In the genomic region with DNA sequence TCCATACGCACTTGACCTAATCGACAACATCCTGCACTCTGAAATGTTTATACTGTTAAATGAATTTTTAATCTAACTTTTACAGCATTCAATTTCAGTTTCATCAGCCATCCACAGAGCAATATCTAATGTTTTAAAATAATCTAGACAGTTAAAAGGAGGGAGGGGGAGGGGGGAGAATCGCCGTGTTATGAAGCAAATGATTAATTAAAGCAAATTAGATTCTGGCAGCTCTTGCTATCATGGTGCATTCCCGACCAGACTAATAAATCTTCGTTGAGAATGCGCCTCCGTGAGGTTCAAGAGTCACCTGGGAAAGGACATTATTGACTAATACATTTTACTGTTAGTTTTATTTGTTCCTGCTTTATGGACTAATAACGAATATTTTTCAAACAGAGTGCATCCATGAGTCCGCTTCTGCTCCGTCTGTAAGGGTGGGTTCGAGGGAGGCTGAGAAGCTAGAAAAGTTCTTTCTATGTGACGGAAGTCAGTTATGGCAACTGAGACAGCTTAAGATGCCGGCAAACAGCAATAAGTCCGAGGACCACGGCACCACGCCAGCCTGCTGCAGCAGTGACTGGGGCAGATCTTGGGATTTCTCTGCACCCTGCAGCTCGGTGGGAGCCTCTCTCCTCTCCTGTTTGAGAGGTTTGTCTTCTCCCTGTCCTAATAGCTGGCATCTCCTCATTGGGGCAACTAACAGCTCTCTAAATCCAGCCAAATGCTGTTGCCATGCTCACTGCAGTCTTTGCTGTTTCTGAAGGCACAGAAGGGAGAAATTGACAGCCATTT, we compare ENCODE assay signal across 9 mouse cellular contexts.
DNase-seq lines count a peak whose midpoint lies in the region; ATAC-seq and TF ChIP-seq lines count a peak whose summit lies in the region.
"Had no signal": no experiment of that assay in that cellular context is flagged by ENCODE, and none has a peak within 500 bp of the region (broad histone marks: within the 10 kb centered on the region; RNA-seq: fewer than 3 reads in every experiment).

No protein-coding gene starts in this region.

- TF ChIP-seq EP300 in stomach, postnatal 0 days (optimal IDR thresholded peaks at IDR 0.05), result no peak

- no peak overlapping the region for H3K9ac ChIP-seq in hindbrain, embryonic 13.5 days
- H3K9ac ChIP-seq in hindbrain, embryonic 11.5 days (ENCODE audit: low read depth, low read length), result no peak overlapping the region
- H3K9ac ChIP-seq in midbrain, embryonic 11.5 days (ENCODE audit: low read length), result no peak overlapping the region
- no peak overlapping the region for H3K9ac ChIP-seq in stomach, postnatal 0 days (ENCODE audit: low read length)
- H3K9ac ChIP-seq: embryonic facial prominence, embryonic 13.5 days had no signal

- H3K4me3 ChIP-seq in hindbrain, embryonic 13.5 days, result no peak overlapping the region
- H3K4me3 ChIP-seq in hindbrain, embryonic 11.5 days (ENCODE audit: low read depth, low read length), result no peak overlapping the region
- H3K4me3 ChIP-seq in midbrain, embryonic 11.5 days (ENCODE audit: low read depth, low read length), result no peak overlapping the region
- H3K4me3 ChIP-seq in stomach, postnatal 0 days (ENCODE audit: low read depth, low read length), result no peak overlapping the region
- H3K4me3 ChIP-seq: embryonic facial prominence, embryonic 13.5 days had no signal

- DNase-seq in hindbrain, embryonic 11.5 days (ENCODE audit: low spot score), result no peak
- DNase-seq in right cerebral cortex, postnatal 10 days (ENCODE audit: low spot score in 2 of 2), result peak; percentile 48 to 50
- no peak for DNase-seq in right cerebral cortex, postnatal 36 days (ENCODE audit: low spot score in 2 of 2)
- DNase-seq in midbrain, embryonic 11.5 days (ENCODE audit: low spot score, missing footprints), result peak; percentile 85
- DNase-seq in stomach, postnatal 0 days (ENCODE audit: low spot score), result no peak
- DNase-seq in adrenal gland, postnatal 4 days (ENCODE audit: low spot score in 2 of 2), result no peak
- DNase-seq in lung, postnatal 10 days, result no peak

- TF ChIP-seq CTCF in stomach, postnatal 0 days (IDR thresholded peaks at IDR 0.05; ENCODE audit: low read depth), result no peak

- H3K4me2 ChIP-seq in hindbrain, embryonic 13.5 days, result peak overlapping the region; percentile 31; the same call in 1 of the 2 replicates
- H3K4me2 ChIP-seq in hindbrain, embryonic 11.5 days (replicated peaks; ENCODE audit: low read depth, low read length), result no peak overlapping the region
- H3K4me2 ChIP-seq in midbrain, embryonic 11.5 days, result no peak overlapping the region
- H3K4me2 ChIP-seq in stomach, postnatal 0 days (replicated peaks; ENCODE audit: low read depth), result no peak overlapping the region

- 46% methylated on average over 18 of the region's 18 CpGs for WGBS in hindbrain, embryonic 13.5 days
- 73% methylated on average over 18 of the region's 18 CpGs for WGBS in hindbrain, embryonic 11.5 days
- 75% methylated on average over 18 of the region's 18 CpGs for WGBS in midbrain, embryonic 11.5 days
- 41% methylated on average over 18 of the region's 18 CpGs for WGBS in stomach, postnatal 0 days

- H3K4me1 ChIP-seq in hindbrain, embryonic 13.5 days (replicated peaks), result peaks cover 42% of the 10 kb centered on the region
- H3K4me1 ChIP-seq in hindbrain, embryonic 11.5 days (replicated peaks; ENCODE audit: control insufficient read depth, insufficient read depth, low read length), result no peaks in the 10 kb centered on the region
- H3K4me1 ChIP-seq in midbrain, embryonic 11.5 days (ENCODE audit: control insufficient read depth, insufficient read depth, low read length), result peaks cover 12% of the 10 kb centered on the region
- H3K4me1 ChIP-seq in stomach, postnatal 0 days (replicated peaks; ENCODE audit: control insufficient read depth, insufficient read depth), result no peaks in the 10 kb centered on the region

- H3K9me3 ChIP-seq in hindbrain, embryonic 13.5 days, result no peaks in the 10 kb centered on the region
- H3K9me3 ChIP-seq in hindbrain, embryonic 11.5 days (ENCODE audit: control insufficient read depth, low read length), result no peaks in the 10 kb centered on the region
- H3K9me3 ChIP-seq in midbrain, embryonic 11.5 days (ENCODE audit: control insufficient read depth, low read length), result no peaks in the 10 kb centered on the region
- no peaks in the 10 kb centered on the region for H3K9me3 ChIP-seq in stomach, postnatal 0 days (ENCODE audit: control insufficient read depth, low read length)
- H3K9me3 ChIP-seq: embryonic facial prominence, embryonic 13.5 days had no signal

- H3K36me3 ChIP-seq in hindbrain, embryonic 13.5 days, result no peaks in the 10 kb centered on the region
- no peaks in the 10 kb centered on the region for H3K36me3 ChIP-seq in hindbrain, embryonic 11.5 days (ENCODE audit: control insufficient read depth, insufficient read depth, low read length)
- no peaks in the 10 kb centered on the region for H3K36me3 ChIP-seq in midbrain, embryonic 11.5 days (ENCODE audit: control insufficient read depth, insufficient read depth, low read length)
- H3K36me3 ChIP-seq in stomach, postnatal 0 days (ENCODE audit: control insufficient read depth, insufficient read depth, low read length), result no peaks in the 10 kb centered on the region
- H3K36me3 ChIP-seq: embryonic facial prominence, embryonic 13.5 days had no signal

- 0 out of 2 replicates have a peak, but pooled peaks have one; percentile 2 for ATAC-seq in hindbrain, embryonic 13.5 days (ENCODE audit: low FRiP score)
- no peak for ATAC-seq in hindbrain, embryonic 11.5 days (ENCODE audit: low FRiP score)
- no peak for ATAC-seq in midbrain, embryonic 11.5 days (ENCODE audit: low FRiP score)
- ATAC-seq in stomach, postnatal 0 days (ENCODE audit: low FRiP score, low TSS enrichment), result no peak

- peaks cover 45% of the 10 kb centered on the region for H3K27me3 ChIP-seq in hindbrain, embryonic 13.5 days
- H3K27me3 ChIP-seq in hindbrain, embryonic 11.5 days (ENCODE audit: control insufficient read depth, insufficient read depth, low read length), result peaks cover 32% of the 10 kb centered on the region
- H3K27me3 ChIP-seq in midbrain, embryonic 11.5 days (ENCODE audit: control insufficient read depth, insufficient read depth, low read length), result peaks cover 17% of the 10 kb centered on the region
- H3K27me3 ChIP-seq in stomach, postnatal 0 days (ENCODE audit: control insufficient read depth, insufficient read depth, low read length), result no peaks in the 10 kb centered on the region
- H3K27me3 ChIP-seq: embryonic facial prominence, embryonic 13.5 days had no signal

- H3K27ac ChIP-seq in hindbrain, embryonic 13.5 days, result peak overlapping the region; percentile 86
- no peak overlapping the region for H3K27ac ChIP-seq in hindbrain, embryonic 11.5 days (ENCODE audit: low read depth, low read length)
- H3K27ac ChIP-seq in midbrain, embryonic 11.5 days (ENCODE audit: low read depth, low read length), result no peak overlapping the region
- 0 out of 2 replicates have a peak overlapping the region, but pooled peaks have one; percentile 5 for H3K27ac ChIP-seq in stomach, postnatal 0 days (replicated peaks)
- H3K27ac ChIP-seq: embryonic facial prominence, embryonic 13.5 days had no signal

Comparison
In these comparisons a context has a peak if more than half of its experiments do, and no peak if none do; other contexts are left out.
1. H3K27ac ChIP-seq: peak in hindbrain, embryonic 13.5 days (single experiment) and stomach, postnatal 0 days (single experiment); none in hindbrain, embryonic 11.5 days (single experiment) and midbrain, embryonic 11.5 days (single experiment).
2. DNase-seq: peak in right cerebral cortex, postnatal 10 days (2 of 2) and midbrain, embryonic 11.5 days (single experiment); none in hindbrain, embryonic 11.5 days (single experiment), right cerebral cortex, postnatal 36 days (0 of 2), stomach, postnatal 0 days (single experiment), adrenal gland, postnatal 4 days (0 of 2) and lung, postnatal 10 days (single experiment).